Mouse (Mus musculus): Measurements from ENCODE around the gene Ankrd63. TPM values are rescaled to one million over a fixed set of nuclear protein-coding genes. Genes with fewer than 3 reads are reported as not detected.

Gene Ankrd63
- total RNA-seq, 2 experiments from 2014 or later: 0.06 TPM; not detected in 1

GRCm38 (mm10) chr2:118741183-118741582 lies 37.4 kb upstream of the Ankrd63 start:
- H3K27ac ChIP-seq: no peak overlapping the region
- H3K4me3 ChIP-seq: no peak overlapping the region
- no peak for DNase-seq
- no peak for TF ChIP-seq CTCF (IDR thresholded peaks at IDR 0.05)
- intact Hi-C loops (cut with DNase I): loop anchor here (5.0 to 10.0 kb wide), 3 partner anchors 41 to 444 kb away; partner anchors contain the start of gene Bmf

GRCm38 (mm10) chr2:118740341-118740740 lies 36.6 kb upstream of the Ankrd63 start:
- TF ChIP-seq CTCF (IDR thresholded peaks at IDR 0.05): no peak
- H3K4me3 ChIP-seq: no peak overlapping the region
- H3K27ac ChIP-seq: no peak overlapping the region
- intact Hi-C loops (cut with DNase I): loop anchor here (5.0 to 10.0 kb wide), 3 partner anchors 42 to 444 kb away; partner anchors contain the start of gene Bmf
- no peak for DNase-seq

GRCm38 (mm10) chr2:118733341-118733740 lies 29.6 kb upstream of the Ankrd63 start:
- Histone ChIP-seq H3K27ac (no peak overlapping the region), H3K4me3 (no peak overlapping the region)
- no peak for DNase-seq
- intact Hi-C loops (cut with DNase I): no loop called here
- TF ChIP-seq CTCF (IDR thresholded peaks at IDR 0.05): no peak

- no peak overlapping the region for H3K4me3 ChIP-seq
- H3K27ac ChIP-seq: no peak overlapping the region
- no peak for TF ChIP-seq CTCF (IDR thresholded peaks at IDR 0.05)
- DNase-seq: no peak
- intact Hi-C loops (cut with DNase I): no loop called here
Observed at GRCm38 (mm10) chr2:118731981-118732380, 28.2 kb upstream of the Ankrd63 start.

- intact Hi-C loops (cut with DNase I): loop anchor here (1.0 kb wide), 2 partner anchors 30 to 92 kb away; no protein-coding TSS in a partner anchor
- Histone ChIP-seq H3K27ac (no peak overlapping the region), H3K4me3 (no peak overlapping the region)
- DNase-seq: peak; percentile 80
- peak; percentile 86 for TF ChIP-seq CTCF (IDR thresholded peaks at IDR 0.05)
Observed at GRCm38 (mm10) chr2:118730622-118730915, 26.8 kb upstream of the Ankrd63 start.

DNA sequence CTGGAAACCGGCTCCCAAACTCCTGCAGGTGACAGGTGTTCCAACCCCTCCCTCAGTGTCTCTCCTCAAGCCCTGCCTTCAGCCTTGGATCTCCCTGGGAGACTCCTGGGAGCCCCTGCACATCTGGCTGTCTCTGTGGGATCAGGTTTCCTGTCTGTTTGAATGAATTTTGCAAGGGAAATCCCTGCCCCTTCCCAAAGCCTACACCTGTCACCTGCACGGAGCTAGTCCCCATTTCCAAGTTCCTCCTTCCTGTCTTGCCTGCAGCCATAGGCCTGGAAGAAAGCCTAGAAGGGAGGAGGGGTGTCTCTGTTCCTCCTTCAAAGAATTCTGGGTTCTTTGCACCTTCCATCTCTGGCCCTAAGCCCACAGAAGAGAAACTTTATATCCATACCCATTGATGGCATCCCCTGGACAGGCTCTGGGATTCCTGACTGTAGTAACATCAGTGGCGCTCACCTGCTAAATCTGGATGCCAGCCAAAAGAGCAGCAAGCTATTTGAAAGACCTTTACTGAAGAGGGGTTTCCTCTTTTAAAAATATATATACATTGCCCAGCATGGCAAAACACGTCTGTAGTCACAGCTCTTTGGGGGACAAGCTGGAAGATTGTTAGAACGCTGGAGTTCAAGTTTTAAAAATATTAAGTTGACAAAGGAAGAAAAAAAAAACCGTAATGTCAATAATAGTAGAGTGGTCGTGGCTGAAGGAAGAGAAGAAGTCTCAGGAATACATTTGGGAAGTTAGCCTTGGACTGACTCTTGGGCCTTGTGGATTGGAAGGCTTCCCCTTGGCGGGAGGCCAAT lies 26.3 kb upstream of the Ankrd63 start:
- DNase-seq: no peak
- no peak for TF ChIP-seq CTCF (IDR thresholded peaks at IDR 0.05)
- H3K4me3 ChIP-seq: no peak overlapping the region
- intact Hi-C loops (cut with DNase I): loop anchor here (1.0 kb wide), 2 partner anchors 30 to 92 kb away; no protein-coding TSS in a partner anchor
- H3K27ac ChIP-seq: no peak overlapping the region

DNA sequence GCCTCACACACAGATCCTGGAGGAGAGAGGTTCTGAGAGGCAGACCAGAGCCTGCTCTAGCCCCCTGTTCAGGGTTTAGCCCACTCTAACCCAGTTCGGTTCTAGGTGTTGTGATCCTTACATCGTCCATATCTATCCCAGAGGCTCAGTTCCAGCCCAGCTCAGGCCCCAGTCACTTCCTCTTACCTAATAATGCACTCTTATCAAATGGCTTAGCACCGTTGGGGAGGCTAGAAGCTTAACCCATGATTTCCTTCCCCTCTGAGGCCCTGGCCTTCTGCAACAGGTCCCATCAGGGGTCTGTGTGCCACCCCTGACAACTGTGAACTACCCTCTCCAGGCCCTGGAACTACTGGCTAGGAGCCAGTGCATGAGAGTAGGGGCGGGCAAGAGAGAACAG lies 25.4 kb upstream of the Ankrd63 start:
- no peak for DNase-seq
- Histone ChIP-seq H3K4me3 (no peak overlapping the region), H3K27ac (no peak overlapping the region)
- no peak for TF ChIP-seq CTCF (IDR thresholded peaks at IDR 0.05)
- intact Hi-C loops (cut with DNase I): no loop called here

DNA sequence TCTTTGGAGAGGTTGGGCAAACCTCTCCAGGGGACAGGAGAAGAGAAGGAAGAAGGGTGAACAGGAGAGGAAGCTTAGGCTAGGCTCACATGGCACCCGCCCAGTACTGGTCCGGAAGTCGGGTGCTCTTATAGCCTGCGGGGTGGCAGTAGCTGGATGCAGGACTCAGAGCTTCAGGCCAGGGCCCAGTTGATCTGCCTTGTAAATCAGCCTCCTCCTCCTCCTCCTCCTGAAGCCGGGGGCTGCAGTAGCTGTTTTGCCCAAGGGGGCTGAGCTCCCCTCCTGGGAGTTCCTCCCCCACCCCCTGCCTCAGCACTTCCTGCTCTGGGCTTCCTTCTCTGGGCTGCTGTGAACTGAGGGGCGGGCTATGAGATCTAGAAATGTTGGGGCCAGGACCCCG lies 24.6 kb upstream of the Ankrd63 start, which contains the start of gene Plcb2:
Plcb2 (minus strand) TSS at position 102 of the 400 bp plus-strand sequence.
- intact Hi-C loops (cut with DNase I): no loop called here
- TF ChIP-seq CTCF (IDR thresholded peaks at IDR 0.05): no peak
- DNase-seq: peak; percentile 19
- peak within 1 kb of the TSS; percentile 13; the same call in 1 of the 2 replicates for H3K4me3 ChIP-seq
- H3K27ac ChIP-seq: no peak within 1 kb of the TSS

- TF ChIP-seq CTCF (IDR thresholded peaks at IDR 0.05): no peak
Observed at GRCm38 (mm10) chr2:118727911-118728310, 24.1 kb upstream of the Ankrd63 start.

DNA sequence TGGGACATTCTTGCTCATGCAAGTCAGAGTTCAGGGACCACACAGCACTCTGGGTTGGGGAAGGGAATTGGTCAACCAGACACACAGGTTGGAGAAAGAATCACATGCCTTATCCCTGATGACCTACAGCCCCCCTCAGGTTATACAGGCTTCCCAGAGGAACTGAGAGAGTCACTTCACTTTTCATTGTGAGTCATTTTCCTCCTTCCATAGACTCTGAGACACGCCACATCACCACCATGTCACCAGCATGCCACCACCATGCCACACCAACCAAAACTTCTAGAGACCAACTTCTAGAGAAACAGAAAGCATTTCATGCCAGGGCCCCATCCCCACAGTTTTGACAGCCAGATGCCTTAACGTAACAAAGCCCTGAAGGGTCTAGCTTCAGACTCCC lies 23.1 kb upstream of the Ankrd63 start:
- peak; percentile 4 for DNase-seq
- TF ChIP-seq CTCF (IDR thresholded peaks at IDR 0.05): no peak

More at GRCm38 (mm10) chr2:118727911-118728310, 24.1 kb upstream of the Ankrd63 start:
- DNase-seq: peak; percentile 4
- Histone ChIP-seq H3K4me3 (peak overlapping the region; percentile 13; the same call in 1 of the 2 replicates), H3K27ac (no peak overlapping the region)
- intact Hi-C loops (cut with DNase I): no loop called here

GRCm38 (mm10) chr2:118725511-118725910 lies 21.7 kb upstream of the Ankrd63 start:
- intact Hi-C loops (cut with DNase I): no loop called here
- TF ChIP-seq CTCF (IDR thresholded peaks at IDR 0.05): no peak
- Histone ChIP-seq H3K27ac (no peak overlapping the region), H3K4me3 (no peak overlapping the region)
- no peak for DNase-seq

More for the DNA sequence above, 23.1 kb upstream of the Ankrd63 start:
- intact Hi-C loops (cut with DNase I): no loop called here
- Histone ChIP-seq H3K27ac (no peak overlapping the region), H3K4me3 (no peak overlapping the region)

DNA sequence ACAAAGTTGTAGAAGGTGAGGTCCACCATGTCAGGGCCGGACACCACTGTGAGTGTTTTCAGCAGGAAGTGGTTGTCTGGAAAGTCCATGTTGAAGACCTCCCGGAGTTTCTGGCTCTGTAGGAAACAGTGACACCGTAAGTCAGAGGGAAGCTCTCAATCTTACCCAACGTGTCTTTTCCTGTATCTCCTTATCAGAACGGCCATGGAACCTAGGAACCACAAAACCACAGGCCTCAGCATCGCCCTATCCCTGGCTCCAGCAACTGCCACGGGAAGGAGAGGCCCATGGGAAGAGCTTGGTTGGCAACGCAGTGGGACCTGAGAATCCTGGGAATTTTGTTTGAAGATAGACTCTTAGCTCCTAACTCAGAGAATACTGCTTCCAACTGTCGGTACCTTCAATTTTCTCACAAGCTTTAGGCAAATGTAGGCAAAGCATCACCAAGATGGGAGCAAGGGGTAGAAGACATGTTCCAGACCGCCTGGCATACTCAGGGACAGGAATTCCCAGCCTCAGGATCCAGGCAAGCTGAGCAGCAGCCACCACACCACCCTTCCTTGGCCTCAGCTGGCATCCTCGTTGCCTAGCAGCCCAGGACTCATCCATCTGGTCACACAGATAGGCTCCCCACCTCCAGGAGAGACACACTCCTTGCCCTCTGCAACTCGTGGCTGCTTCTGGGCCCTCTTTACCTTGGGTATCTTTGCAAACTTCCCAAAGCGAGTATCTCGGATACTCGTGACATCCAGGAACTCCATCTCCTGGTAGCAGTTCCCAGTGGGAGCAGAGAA lies 20.1 kb upstream of the Ankrd63 start:
- intact Hi-C loops (cut with DNase I): no loop called here

DNA sequence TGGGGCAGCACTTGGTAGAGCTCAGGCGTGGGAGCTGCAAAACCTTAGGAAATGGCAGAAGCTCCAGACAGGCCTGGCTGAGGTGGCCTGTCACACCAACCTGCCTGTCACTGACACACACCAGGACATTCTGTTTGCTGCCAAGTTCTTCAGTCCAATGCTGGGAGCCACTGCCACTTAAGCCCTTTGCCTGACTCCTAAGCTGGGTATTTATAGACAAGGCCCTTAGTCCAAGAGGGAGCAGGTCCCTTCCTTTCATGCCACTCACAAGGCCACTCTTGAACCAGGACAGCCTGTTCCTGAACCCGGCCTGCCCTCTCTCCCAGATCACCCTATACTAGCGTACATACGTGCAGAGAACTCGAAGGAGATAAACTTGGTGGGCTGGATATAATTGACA lies 12.9 kb upstream of the Ankrd63 start:
- H3K4me3 ChIP-seq: no peak overlapping the region
- no peak for TF ChIP-seq CTCF (IDR thresholded peaks at IDR 0.05)
- intact Hi-C loops (cut with DNase I): no loop called here
- H3K27ac ChIP-seq: peak overlapping the region; percentile 85
- DNase-seq: peak; percentile 70

More for the DNA sequence above, 20.1 kb upstream of the Ankrd63 start:
- TF ChIP-seq CTCF (IDR thresholded peaks at IDR 0.05): no peak
- Histone ChIP-seq H3K27ac (no peak overlapping the region), H3K4me3 (no peak overlapping the region)
- peak; percentile 8 for DNase-seq
